In genomic region chr13:99164360-99164759, GRCm38 (mm10) we compare ENCODE assay signal across 26 mouse cellular contexts. TPM values are rescaled to one million over a fixed set of nuclear protein-coding genes. Genes with fewer than 3 reads are reported as not detected.
DNase-seq lines count a peak whose midpoint lies in the region; ATAC-seq and TF ChIP-seq lines count a peak whose summit lies in the region.
"Had no signal": no experiment of that assay in that cellular context is flagged by ENCODE, and none has a peak within 500 bp of the region (broad histone marks: within the 10 kb centered on the region; RNA-seq: fewer than 3 reads in every experiment).

No protein-coding gene starts in this region.

- H3K4me3 ChIP-seq in gastrocnemius, adult 2 months: no peak overlapping the region
- H3K4me3 ChIP-seq in kidney, embryonic 15.5 days (replicated peaks): no peak overlapping the region
- no peak overlapping the region for H3K4me3 ChIP-seq in testis, adult 2 months (ENCODE audit: control insufficient read depth, low read depth, low read length)
- H3K4me3 ChIP-seq in forebrain, embryonic 13.5 days: no peak overlapping the region
- H3K4me3 ChIP-seq: erythroblast, embryonic 14.5 days; forebrain, embryonic 12.5 days; layer of hippocampus, adult 2 months; limb, embryonic 13.5 days; liver, embryonic 12.5 days; midbrain, embryonic 15.5 days; neural tube, embryonic 13.5 days had no signal

- no peaks in the 10 kb centered on the region for H3K36me3 ChIP-seq in kidney, embryonic 15.5 days
- no peaks in the 10 kb centered on the region for H3K36me3 ChIP-seq in testis, adult 2 months (ENCODE audit: control insufficient read depth, insufficient read depth, low read length)
- no peaks in the 10 kb centered on the region for H3K36me3 ChIP-seq in forebrain, embryonic 13.5 days (ENCODE audit: poor library complexity, severe bottlenecking)
- H3K36me3 ChIP-seq: forebrain, embryonic 12.5 days; limb, embryonic 13.5 days; liver, embryonic 12.5 days; midbrain, embryonic 15.5 days; neural tube, embryonic 13.5 days had no signal

- peaks cover 14% of the 10 kb centered on the region for H3K4me1 ChIP-seq in kidney, embryonic 15.5 days
- peaks cover 2% of the 10 kb centered on the region; the same call in 1 of the 2 replicates for H3K4me1 ChIP-seq in testis, adult 2 months (ENCODE audit: control insufficient read depth, insufficient read depth, low read length)
- 0 out of 2 replicates have a peak, but pooled peaks cover 5% of the 10 kb centered on the region for H3K4me1 ChIP-seq in forebrain, embryonic 13.5 days
- H3K4me1 ChIP-seq: liver, embryonic 12.5 days had no signal

- no peak for ATAC-seq in kidney, embryonic 15.5 days (replicated peaks; ENCODE audit: low FRiP score)
- ATAC-seq in forebrain, embryonic 13.5 days: no peak
- ATAC-seq: liver, embryonic 12.5 days; midbrain, embryonic 15.5 days had no signal

- 79% methylated on average over 2 of the region's 2 CpGs for WGBS in kidney, embryonic 15.5 days
- 75% methylated on average over 2 of the region's 2 CpGs for WGBS in forebrain, embryonic 13.5 days

- no peak for TF ChIP-seq POLR2A in testis, adult 2 months (IDR thresholded peaks at IDR 0.05; ENCODE audit: control insufficient read depth, low read depth, low read length)

- DNase-seq in gastrocnemius, adult 2 months: no peak
- DNase-seq in gastrocnemius, postnatal 10 days: no peak
- DNase-seq in kidney, postnatal 10 days: no peak
- no peak for DNase-seq in testis, postnatal 10 days (ENCODE audit: low spot score)
- no peak for DNase-seq in left cerebral cortex, adult 9 months (ENCODE audit: low spot score in 2 of 2)
- DNase-seq: adrenal gland, postnatal 14 days; cerebellum, adult 8-10 months; cerebellum, postnatal 36 days; heart, adult 18-20 months; kidney, adult 18-20 months; kidney, postnatal 14 days; lung, adult 18-20 months; lung, postnatal 4 days; retina, postnatal 1 day; right cerebral cortex, postnatal 25 days; spleen, adult 18-20 months had no signal

- no peak for TF ChIP-seq CTCF in gastrocnemius, adult 2 months (IDR thresholded peaks at IDR 0.05)
- no peak for TF ChIP-seq CTCF in testis, adult 2 months (IDR thresholded peaks at IDR 0.05; ENCODE audit: control insufficient read depth, insufficient read depth, insufficient replicate concordance, low read depth, low read length)

- no peak overlapping the region for H3K9ac ChIP-seq in kidney, embryonic 15.5 days
- no peak overlapping the region for H3K9ac ChIP-seq in forebrain, embryonic 13.5 days
- H3K9ac ChIP-seq: forebrain, embryonic 12.5 days; limb, embryonic 13.5 days; liver, embryonic 12.5 days; midbrain, embryonic 15.5 days; neural tube, embryonic 13.5 days had no signal

- H3K27me3 ChIP-seq in kidney, embryonic 15.5 days: no peaks in the 10 kb centered on the region
- no peaks in the 10 kb centered on the region for H3K27me3 ChIP-seq in testis, adult 2 months (ENCODE audit: control insufficient read depth, insufficient read depth, low read length)
- no peaks in the 10 kb centered on the region for H3K27me3 ChIP-seq in forebrain, embryonic 13.5 days
- H3K27me3 ChIP-seq: forebrain, embryonic 12.5 days; limb, embryonic 13.5 days; midbrain, embryonic 15.5 days; neural tube, embryonic 13.5 days had no signal

- no peak overlapping the region for H3K4me2 ChIP-seq in kidney, embryonic 15.5 days
- no peak overlapping the region for H3K4me2 ChIP-seq in forebrain, embryonic 13.5 days
- H3K4me2 ChIP-seq: forebrain, embryonic 12.5 days; liver, embryonic 12.5 days; midbrain, embryonic 15.5 days; neural tube, embryonic 13.5 days had no signal

- intact Hi-C loops in gastrocnemius, adult 2 months (cut with DNase I): no loop called here

- H3K27ac ChIP-seq in gastrocnemius, adult 2 months: peak overlapping the region; percentile 46; the same call in 1 of the 2 replicates
- 0 out of 2 replicates have a peak overlapping the region, but pooled peaks have one; percentile 5 for H3K27ac ChIP-seq in kidney, embryonic 15.5 days
- peak overlapping the region; percentile 83 for H3K27ac ChIP-seq in testis, adult 2 months (ENCODE audit: control insufficient read depth, insufficient read depth, low read depth, low read length)
- no peak overlapping the region for H3K27ac ChIP-seq in forebrain, embryonic 13.5 days
- H3K27ac ChIP-seq: liver, embryonic 12.5 days had no signal

- no peaks in the 10 kb centered on the region for H3K9me3 ChIP-seq in kidney, embryonic 15.5 days (replicated peaks)
- no peaks in the 10 kb centered on the region for H3K9me3 ChIP-seq in forebrain, embryonic 13.5 days (replicated peaks)
- H3K9me3 ChIP-seq: forebrain, embryonic 12.5 days; limb, embryonic 13.5 days; liver, embryonic 12.5 days; midbrain, embryonic 15.5 days; neural tube, embryonic 13.5 days had no signal

RNA-seq across cellular contexts. Expression of gene Zfp366, which starts 20.3 kb away (rescaled TPM):
- total RNA-seq in gastrocnemius, adult 2 months (2021): 1 to 10 TPM; 3.1 to 7.8 TPM
- total RNA-seq in gastrocnemius, postnatal 10 days (2021): 1 to 10 TPM; 6.1 to 6.5 TPM
- 0.99 and 1.1 TPM in 2 replicates for polyA plus RNA-seq in kidney, embryonic 15.5 days (2015; fragmentation: Nextera tagmentation; extraction: Ambion mirVana)
- 0.20 and 0.25 TPM in 2 replicates for polyA plus RNA-seq in testis, adult 2 months (2012; rRNA removed)
- 0.49 and 0.53 TPM in 2 replicates for polyA plus RNA-seq in forebrain, embryonic 13.5 days (2015; fragmentation: Nextera tagmentation; extraction: Ambion mirVana)
- polyA plus RNA-seq: erythroblast, embryonic 14.5 days had no signal
